Mouse (Mus musculus) layer of hippocampus, adult 2 months (tissue): ENCODE measurements around the gene Lypd6. TPM values are rescaled to one million over a fixed set of nuclear protein-coding genes. Genes with fewer than 3 reads are reported as not detected.

Experiments used
- DNase-seq, 2 experiments: peaks; one replicate each; pipeline ENCODE4 v3.0.0; 2022; ENCODE audit warnings: low spot score in 2 of 2
- H3K27ac ChIP-seq: fragments of 200-600 bp; 2 replicates; pipeline ENCODE4 v1.8.1; 2022
- H3K4me3 ChIP-seq: fragments of 200-600 bp; 2 replicates; pipeline ENCODE4 v1.8.1; 2022; ENCODE audit warnings: mild to moderate bottlenecking
- CTCF ChIP-seq: fragments of 200-600 bp; conservative IDR thresholded peaks from 2 replicates; pipeline ENCODE4 v1.8.1; 2022; ENCODE audit warnings: antibody characterized with exemption, mild to moderate bottlenecking, moderate library complexity
- total RNA-seq, 2 experiments: library from RNA; stranded (reverse); gene quantifications; 2 replicates each; pipeline ENCODE4 v1.2.3; 2021

The Lypd6 gene
- total RNA-seq, 2 experiments from 2014 or later: 17.5 to 19.5 TPM

GRCm38 (mm10) chr2:50120839-50121238 is 54.6 kb downstream of the Lypd6 start:
- Histone ChIP-seq H3K4me3 (no peak overlapping the region), H3K27ac (0 out of 2 replicates have a peak overlapping the region, but pooled peaks have one; percentile 23)
- no peak for DNase-seq
- no peak for TF ChIP-seq CTCF

- DNase-seq: no peak
- TF ChIP-seq CTCF: no peak
- Histone ChIP-seq H3K27ac (no peak overlapping the region), H3K4me3 (no peak overlapping the region)
These were observed 57.1 kb downstream of the Lypd6 start for GRCm38 (mm10) chr2:50123376-50123775.

DNA sequence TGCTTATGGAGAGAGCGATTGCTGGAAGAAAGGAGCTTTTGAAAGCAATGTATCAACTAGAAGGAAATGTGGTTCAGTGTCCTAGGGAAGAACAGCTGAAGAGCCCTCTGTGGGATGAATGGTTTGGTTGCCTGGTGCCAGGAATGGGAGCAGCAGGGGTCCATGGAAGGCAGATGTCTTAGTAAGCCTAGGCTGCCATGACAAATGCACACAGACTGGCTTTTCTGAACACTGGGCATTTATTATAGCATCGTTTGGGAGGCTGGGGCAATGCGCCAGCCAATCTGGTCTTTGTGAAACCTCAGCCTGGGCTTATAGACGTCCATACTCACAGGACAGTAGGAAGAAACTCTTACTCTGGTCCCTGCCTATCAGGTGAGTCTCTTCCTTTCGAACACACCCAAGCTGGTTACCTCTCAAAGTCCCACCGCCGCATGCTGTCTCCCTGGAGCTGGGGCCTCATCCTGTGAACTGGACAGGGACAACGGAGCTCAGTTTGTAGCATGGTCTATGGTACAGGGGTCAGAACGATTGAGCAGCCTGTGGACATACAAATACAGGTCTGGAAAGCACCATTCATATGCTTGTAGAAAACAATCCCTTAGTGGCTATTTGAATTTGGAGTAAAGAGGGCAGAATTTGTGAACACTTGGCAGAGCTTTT is 61.4 kb downstream of the Lypd6 start:
- Histone ChIP-seq H3K4me3 (no peak overlapping the region), H3K27ac (no peak overlapping the region)
- DNase-seq: no peak
- no peak for TF ChIP-seq CTCF

DNA sequence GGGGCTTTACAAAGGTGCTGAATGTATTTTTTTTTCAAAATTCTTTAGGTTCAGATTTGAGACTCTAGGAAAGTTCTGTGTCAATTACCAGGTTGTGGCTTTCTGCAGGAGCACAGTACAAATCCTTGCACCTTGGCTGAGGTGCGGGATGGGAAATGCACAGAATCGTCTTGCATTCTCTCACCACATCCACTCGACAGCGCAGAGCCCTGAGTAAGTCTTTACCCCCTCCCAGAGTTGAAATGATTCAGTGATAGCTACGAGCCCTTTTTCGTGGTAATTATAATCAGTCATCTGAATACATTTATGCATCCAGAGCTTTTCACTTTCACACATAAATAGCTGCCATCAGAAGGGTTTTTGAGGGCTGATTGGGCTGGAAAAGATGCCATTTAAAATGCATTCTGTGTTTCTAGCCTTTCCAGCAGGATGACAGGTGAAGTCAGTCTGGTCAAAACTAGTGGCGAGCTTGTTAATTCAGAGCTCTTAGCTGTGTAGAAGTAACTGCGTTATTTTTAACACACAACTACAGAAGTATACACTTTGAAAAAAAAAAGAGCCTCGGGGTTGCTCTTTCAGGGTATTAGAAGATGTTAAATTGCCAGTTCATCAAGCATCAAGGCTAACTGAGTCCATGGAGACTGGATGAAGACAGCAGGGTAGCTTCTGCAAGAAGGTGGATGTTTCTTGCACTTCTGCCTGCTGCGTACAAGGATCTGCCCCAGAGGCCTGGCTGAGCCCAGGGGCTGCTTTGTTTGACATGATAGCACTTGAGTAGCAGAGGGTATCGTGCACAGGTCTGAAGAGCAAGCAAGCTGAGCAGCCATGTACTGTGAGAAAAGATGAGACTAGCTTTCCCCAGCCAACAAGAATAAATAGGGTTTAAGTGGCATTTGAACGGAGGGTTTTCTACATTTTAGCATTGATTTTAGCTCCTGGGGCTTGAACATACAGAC is 62.4 kb downstream of the Lypd6 start:
- no peak for TF ChIP-seq CTCF
- Histone ChIP-seq H3K4me3 (no peak overlapping the region), H3K27ac (no peak overlapping the region)
- DNase-seq: no peak

GRCm38 (mm10) chr2:50130674-50131073 is 64.4 kb downstream of the Lypd6 start:
- DNase-seq: no peak
- no peak overlapping the region for H3K4me3 ChIP-seq
- H3K27ac ChIP-seq: no peak overlapping the region
- no peak for TF ChIP-seq CTCF

- TF ChIP-seq CTCF: no peak
- DNase-seq: no peak
- Histone ChIP-seq H3K4me3 (no peak overlapping the region), H3K27ac (no peak overlapping the region)
These were observed 77.4 kb downstream of the Lypd6 start for GRCm38 (mm10) chr2:50143672-50144071.

- TF ChIP-seq CTCF: no peak
- Histone ChIP-seq H3K4me3 (no peak overlapping the region), H3K27ac (no peak overlapping the region)
- DNase-seq: no peak
These were observed 81.1 kb downstream of the Lypd6 start for GRCm38 (mm10) chr2:50147308-50147707.

- Histone ChIP-seq H3K27ac (no peak overlapping the region), H3K4me3 (no peak overlapping the region)
- no peak for TF ChIP-seq CTCF
- no peak for DNase-seq
These were observed 83.3 kb downstream of the Lypd6 start for GRCm38 (mm10) chr2:50149257-50150202.

- DNase-seq: no peak
- no peak for TF ChIP-seq CTCF
- no peak overlapping the region for H3K4me3 ChIP-seq
These were observed 84.0 kb downstream of the Lypd6 start for GRCm38 (mm10) chr2:50150203-50150590.

DNA sequence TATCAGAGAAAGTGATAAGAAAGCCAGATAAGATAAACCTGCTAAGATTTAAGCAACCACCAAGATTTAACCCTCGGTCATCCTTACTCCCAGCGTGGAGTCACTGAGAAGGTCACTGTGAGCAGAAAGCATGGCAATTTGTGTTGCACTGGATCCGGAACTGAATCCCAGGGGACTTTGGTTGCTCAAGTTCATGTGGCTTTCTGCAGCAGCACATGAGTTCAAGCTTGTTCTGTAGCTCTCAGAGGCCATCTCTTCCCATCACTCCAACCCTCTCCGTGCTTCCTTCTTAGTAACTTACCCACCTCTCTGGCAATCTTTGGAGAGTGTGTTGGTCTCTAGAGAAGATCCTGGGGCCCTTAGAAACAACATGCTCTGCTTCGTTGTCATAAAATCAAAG is 84.6 kb downstream of the Lypd6 start:
- no peak for DNase-seq
- H3K27ac ChIP-seq: no peak overlapping the region
- TF ChIP-seq CTCF: no peak

More at GRCm38 (mm10) chr2:50150203-50150590, 84.0 kb downstream of the Lypd6 start:
- no peak overlapping the region for H3K27ac ChIP-seq

GRCm38 (mm10) chr2:50151401-50151800 is 85.2 kb downstream of the Lypd6 start:
- H3K27ac ChIP-seq: no peak overlapping the region
- no peak for DNase-seq
- no peak for TF ChIP-seq CTCF
- H3K4me3 ChIP-seq: no peak overlapping the region

More for the DNA sequence above, 84.6 kb downstream of the Lypd6 start:
- H3K4me3 ChIP-seq: no peak overlapping the region

GRCm38 (mm10) chr2:50151879-50152278 is 85.7 kb downstream of the Lypd6 start:
- no peak for DNase-seq
- no peak overlapping the region for H3K4me3 ChIP-seq
- TF ChIP-seq CTCF: no peak
- no peak overlapping the region for H3K27ac ChIP-seq
